Mouse (Mus musculus): ENCODE measurements around the gene Llgl1.

- TF ChIP-seq CTCF (IDR thresholded peaks at IDR 0.05; ENCODE audit: borderline replicate concordance, insufficient read depth, low read depth, low read length) (no peak), POLR2A (IDR thresholded peaks at IDR 0.05; ENCODE audit: borderline replicate concordance, insufficient read depth, low read length) (no peak)
These were observed 28.0 kb downstream of the Llgl1 start for GRCm38 (mm10) chr11:60727392-60728140.

All from cerebellum, adult 2 months (tissue).